Mouse (Mus musculus) neural tube, embryonic 15.5 days (tissue): Measurements from ENCODE around the gene Paqr6. TPM values are rescaled to one million over a fixed set of nuclear protein-coding genes. Genes with fewer than 3 reads are reported as not detected.

Experiments used
- polyA plus RNA-seq: library from polyadenylated mRNA; unstranded; fragments of >200 nt; fragmentation: Nextera tagmentation; extraction: Ambion mirVana; gene quantifications from 2 replicates; pipeline ENCODE4 v1.2.1, GENCODE M21; 2015

Gene Paqr6
- polyA plus RNA-seq, 1 experiment from 2014 or later = 1.6 TPM

Other genes with a start within 250 kb of the Paqr6 start
- 14.3 and 20.3 TPM in 2 replicates for gene Mef2d, start 222.2 kb upstream of the Paqr6 start, polyA plus RNA-seq
- gene Rhbg, start 109.9 kb upstream of the Paqr6 start, polyA plus RNA-seq = 0.78 and 0.83 TPM in 2 replicates
- gene Gm38392, start 77.4 kb upstream of the Paqr6 start, polyA plus RNA-seq = 0.26 TPM in 1 of 2 replicates, not detected in the other
- gene Tsacc, start 67.6 kb upstream of the Paqr6 start, polyA plus RNA-seq = 9.5 and 12.4 TPM in 2 replicates
- 426 and 468 TPM in 2 replicates for gene Cct3, start 67.5 kb upstream of the Paqr6 start, polyA plus RNA-seq
- 102 and 129 TPM in 2 replicates for gene Glmp, start 39.6 kb upstream of the Paqr6 start, polyA plus RNA-seq
- 1.9 and 3.3 TPM in 2 replicates for gene Tmem79, start 28.4 kb upstream of the Paqr6 start, polyA plus RNA-seq
- 57.7 and 60.8 TPM in 2 replicates for gene Smg5, start 28.3 kb upstream of the Paqr6 start, polyA plus RNA-seq
- 0.15 and 0.28 TPM in 2 replicates for gene Bglap3, start 8.2 kb downstream of the Paqr6 start, polyA plus RNA-seq
- gene Bglap2, start 14.1 kb downstream of the Paqr6 start, polyA plus RNA-seq = not detected in 2 replicates
- not detected in 2 replicates for gene Bglap, start 19.9 kb downstream of the Paqr6 start, polyA plus RNA-seq
- 25.8 and 52.7 TPM in 2 replicates for gene Pmf1, start 45.7 kb downstream of the Paqr6 start, polyA plus RNA-seq
- 33.6 and 36.4 TPM in 2 replicates for gene Slc25a44, start 60.6 kb downstream of the Paqr6 start, polyA plus RNA-seq
- 28.2 and 28.8 TPM in 2 replicates for gene Sema4a, start 96.6 kb downstream of the Paqr6 start, polyA plus RNA-seq
- 70.3 and 78.7 TPM in 2 replicates for gene Lmna, start 145.4 kb downstream of the Paqr6 start, polyA plus RNA-seq
- 18.6 and 19.2 TPM in 2 replicates for gene Mex3a, start 167.8 kb downstream of the Paqr6 start, polyA plus RNA-seq
- gene Rab25, start 183.7 kb downstream of the Paqr6 start, polyA plus RNA-seq = 0.29 and 4.1 TPM in 2 replicates
- 189 and 193 TPM in 2 replicates for gene Lamtor2, start 188.5 kb downstream of the Paqr6 start, polyA plus RNA-seq
- 39.2 and 40.1 TPM in 2 replicates for gene Ubqln4, start 189.2 kb downstream of the Paqr6 start, polyA plus RNA-seq
- 157 and 175 TPM in 2 replicates for gene Ssr2, start 211.3 kb downstream of the Paqr6 start, polyA plus RNA-seq
- 97.4 and 104 TPM in 2 replicates for gene Arhgef2, start 241.4 kb downstream of the Paqr6 start, polyA plus RNA-seq